Mouse (Mus musculus): ENCODE measurements at regions not wholly inside any gene's neighbourhood (a gene's known extent, or its start where the extent isn't known, plus 50 kb on each side); places are given as distances from the start of the nearest gene placed in this dataset.

DNA sequence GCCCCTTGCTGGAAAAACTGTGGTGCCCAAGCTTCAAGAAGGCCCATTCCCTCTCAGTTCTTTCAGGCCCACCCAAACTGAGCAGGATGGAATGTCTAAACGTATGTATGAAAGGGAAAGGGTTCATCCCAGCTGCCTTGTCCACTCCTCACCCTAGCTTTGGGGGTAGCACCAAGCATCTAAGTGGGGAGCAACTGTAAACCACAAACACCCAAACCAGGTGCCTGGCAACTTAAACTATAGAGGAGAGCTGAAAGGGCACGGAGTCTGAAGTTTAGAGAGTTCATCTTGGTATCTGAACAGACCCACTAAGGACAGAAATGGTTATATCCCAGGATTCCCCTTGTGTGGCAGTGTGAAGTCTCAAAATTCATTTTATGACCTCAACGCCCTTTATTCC, 90.1 kb upstream of the Ssbp2 start:
- no peak for DNase-seq (ENCODE audit: low read depth, low spot score)

DNA sequence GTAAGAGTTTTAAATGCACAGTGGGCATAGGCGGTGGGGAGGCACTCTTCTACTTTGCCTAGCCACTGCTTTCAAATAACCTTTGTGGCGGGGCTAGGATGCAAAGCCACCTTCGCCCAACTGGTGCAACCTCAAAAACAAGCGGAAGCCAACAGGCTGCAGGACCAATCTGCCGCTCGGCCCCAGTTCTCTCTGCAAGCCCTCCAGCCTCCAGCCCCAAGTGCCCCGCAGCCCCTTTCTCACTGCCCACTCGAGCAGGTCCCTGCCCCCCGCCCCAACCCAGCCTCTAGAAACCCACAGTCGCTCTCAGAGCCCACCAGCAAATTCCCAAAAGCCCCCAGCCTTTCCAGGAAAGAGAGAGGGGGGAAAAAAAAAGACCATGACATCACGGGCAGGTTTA, 89.6 kb upstream of the Ssbp2 start:
- peak; percentile 26 for DNase-seq (ENCODE audit: low read depth, low spot score)

DNA sequence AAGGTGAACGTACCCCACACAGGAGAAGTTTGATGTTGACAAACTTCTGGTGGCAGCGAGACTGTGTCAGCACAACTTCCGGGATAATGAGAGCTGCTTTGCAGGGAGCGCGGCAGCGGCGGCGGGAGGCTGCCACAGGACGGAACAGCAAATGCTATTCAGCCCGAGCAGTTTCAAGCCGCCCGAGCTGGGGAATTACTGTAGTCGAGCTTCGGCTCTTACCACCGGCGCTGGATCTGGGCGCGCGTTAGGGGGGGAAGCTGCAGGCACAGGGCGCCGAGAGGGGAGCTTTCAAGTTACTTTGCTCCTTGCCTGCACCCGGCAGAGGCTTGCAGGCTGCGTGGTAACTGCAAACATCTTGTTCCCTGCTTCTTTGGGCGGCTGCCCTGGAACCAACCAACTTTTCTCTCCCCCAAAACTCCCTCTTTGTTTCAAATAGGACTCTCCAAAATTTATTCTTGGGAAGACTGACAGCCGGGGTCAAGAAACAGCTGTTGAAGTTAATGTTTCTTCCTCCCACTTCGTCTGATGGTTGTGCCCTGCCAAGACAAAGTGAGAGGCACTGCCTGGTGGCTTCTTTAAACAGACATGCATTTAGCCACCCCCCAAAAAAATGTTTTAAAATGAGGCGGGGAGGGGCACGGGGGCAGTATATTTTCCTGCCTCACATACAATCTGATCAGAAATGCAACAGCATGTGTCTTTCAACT, 89.0 kb upstream of the Ssbp2 start:
- peak; percentile 88 for DNase-seq (ENCODE audit: low read depth, low spot score)

DNA sequence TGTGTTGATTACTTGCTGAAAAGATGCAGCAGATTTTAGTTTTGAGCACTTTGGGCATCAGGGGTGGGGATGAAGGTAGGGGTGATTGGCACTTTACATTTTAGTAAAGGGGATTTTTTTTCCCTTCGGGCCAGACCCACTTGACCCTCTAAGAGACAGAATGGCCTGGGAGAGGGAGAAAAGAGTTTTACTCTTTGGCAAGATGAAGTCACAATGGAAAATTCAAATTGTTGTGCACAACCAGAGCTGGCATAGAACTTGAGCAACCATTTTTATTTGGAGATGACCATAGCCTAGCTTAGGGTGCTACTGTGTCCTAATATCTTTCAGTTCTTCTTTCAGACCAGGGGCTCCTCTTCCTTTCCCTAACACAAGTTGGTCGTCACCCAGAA, 88.5 kb upstream of the Ssbp2 start:
- DNase-seq (ENCODE audit: low read depth, low spot score) = no peak

DNA sequence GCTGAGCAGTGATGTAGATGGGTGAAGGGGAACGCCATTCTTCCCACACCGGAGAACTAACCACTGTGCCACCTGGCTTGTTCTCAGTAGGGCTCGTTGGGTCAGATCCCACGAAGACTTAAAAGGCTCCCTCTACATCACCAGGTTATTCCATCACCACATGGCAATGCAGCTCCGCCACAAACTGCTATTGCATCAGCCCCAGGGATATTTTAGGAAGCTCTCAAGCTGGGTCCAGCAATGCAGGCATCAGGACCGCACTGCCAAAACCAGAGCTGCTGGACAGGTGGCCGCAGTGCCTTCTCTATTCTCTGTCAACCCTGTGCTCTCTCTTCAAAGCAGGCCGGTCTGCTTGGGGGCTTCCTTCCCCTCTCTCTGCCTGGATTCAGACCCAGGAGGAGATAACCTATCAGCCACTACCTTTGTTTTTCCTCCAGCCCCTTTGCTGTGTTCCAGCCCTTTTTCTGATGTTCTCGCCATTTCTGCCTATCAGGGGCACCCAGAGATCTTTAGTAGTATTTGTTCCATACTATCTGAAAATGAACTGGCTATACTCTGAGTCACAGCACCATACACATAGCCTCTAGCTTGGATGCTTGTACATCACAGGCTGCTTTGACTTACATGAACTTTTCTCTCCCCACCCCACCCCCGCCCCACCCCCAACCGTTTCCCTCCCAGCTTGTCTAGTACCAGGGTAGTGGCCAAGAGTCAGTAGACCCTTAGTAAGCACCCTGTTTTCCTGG, 87.8 kb upstream of the Ssbp2 start:
- DNase-seq (ENCODE audit: low read depth, low spot score) = no peak

DNA sequence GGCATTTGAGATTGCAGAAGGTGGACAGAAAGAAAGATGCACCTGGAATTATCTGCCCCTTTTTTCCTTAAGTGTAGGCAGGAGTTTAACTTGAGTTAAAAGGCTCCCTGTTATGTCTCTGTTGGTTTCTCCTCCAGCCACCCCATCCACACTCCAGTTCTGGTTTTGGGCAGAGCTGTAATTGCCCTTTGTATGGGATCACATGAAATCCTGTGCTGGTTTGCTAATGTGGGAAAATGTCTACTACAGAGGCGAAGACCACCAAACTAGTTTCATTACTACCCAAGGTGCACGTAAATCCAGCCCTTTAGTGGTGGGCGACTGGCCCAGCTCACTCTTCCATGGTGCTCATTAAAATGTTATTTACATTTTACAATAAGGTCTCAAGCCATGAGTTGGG, 85.9 kb upstream of the Ssbp2 start:
- no peak for DNase-seq (ENCODE audit: low read depth, low spot score)

DNA sequence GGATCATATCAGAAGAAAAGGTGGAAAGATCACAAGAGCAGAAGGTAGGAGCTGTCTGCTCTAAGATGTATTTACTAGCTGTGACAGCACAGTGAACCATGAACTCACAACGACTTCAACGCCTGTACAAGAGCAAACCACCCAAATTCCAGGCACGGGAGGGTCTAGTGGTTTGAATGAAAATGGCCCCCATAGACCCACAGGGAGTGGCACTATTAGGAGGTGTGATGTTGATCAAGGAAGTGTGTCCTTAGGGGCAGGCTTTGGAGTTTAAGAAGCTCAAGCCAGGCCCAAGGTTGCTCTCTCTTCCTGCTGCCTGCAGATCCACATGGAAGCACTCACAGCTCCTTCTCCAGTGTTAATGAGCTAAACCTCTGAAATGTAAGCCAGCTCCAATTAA, 83.5 kb upstream of the Ssbp2 start:
- peak; percentile 58 for DNase-seq (ENCODE audit: low read depth, low spot score)

DNA sequence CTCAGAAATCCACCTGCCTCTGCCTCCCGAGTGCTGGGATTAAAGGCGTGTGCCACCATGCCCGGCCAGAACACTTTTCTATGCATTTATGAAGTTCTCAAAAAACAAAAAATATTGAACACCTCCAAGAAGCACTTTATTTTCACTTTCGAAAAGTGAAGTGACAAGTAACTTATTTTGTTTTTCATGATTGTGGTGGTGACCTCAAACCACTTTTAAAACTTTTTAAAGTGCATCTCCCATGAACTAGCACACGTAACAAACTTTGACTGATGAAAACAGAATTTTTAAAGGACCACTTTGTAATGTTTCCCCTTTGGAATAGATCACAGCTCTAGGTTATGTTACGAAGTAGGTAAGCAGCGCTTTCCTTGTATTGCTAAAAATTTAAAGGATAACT, 82.7 kb upstream of the Ssbp2 start:
- DNase-seq (ENCODE audit: low read depth, low spot score) = no peak

DNA sequence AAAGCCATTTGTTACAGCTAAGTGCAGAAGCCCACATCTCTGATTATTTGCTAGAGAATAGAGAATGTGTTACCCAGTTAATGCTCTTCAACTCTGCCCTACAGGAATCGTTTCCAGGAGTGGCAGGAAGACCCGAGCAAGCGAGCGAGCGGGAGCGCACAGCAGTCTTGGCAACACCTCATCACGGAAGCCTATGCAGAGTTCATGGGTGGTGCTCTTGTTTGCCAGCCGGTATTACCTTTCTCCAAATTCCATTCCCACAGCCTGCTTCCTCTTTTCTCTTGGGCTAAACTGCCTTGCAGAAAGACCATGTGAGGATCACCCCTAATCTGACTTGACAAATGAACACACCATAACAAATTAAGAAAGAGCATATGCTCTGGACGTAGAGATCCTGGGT, 82.1 kb upstream of the Ssbp2 start:
- no peak for DNase-seq (ENCODE audit: low read depth, low spot score)

DNA sequence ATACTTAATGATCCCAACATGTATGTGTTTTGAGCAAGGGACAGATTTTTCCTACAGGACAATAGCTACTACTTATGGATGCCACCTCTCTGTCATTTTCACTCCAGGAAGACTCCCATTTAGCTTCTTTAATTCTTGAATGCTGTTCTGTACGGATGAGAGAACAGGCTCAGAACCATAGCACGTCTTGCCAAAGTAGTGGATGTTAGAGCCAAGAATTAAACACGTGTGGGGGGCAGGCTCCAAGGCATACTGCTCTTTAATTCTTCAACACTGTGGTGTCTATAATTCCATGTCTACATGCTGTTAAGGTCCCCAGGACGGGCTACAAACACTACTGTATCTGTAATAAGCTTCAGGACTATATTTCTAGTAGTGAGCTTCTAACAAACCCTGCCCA, 74.7 kb upstream of the Ssbp2 start:
- no peak for DNase-seq (ENCODE audit: low read depth, low spot score)

DNA sequence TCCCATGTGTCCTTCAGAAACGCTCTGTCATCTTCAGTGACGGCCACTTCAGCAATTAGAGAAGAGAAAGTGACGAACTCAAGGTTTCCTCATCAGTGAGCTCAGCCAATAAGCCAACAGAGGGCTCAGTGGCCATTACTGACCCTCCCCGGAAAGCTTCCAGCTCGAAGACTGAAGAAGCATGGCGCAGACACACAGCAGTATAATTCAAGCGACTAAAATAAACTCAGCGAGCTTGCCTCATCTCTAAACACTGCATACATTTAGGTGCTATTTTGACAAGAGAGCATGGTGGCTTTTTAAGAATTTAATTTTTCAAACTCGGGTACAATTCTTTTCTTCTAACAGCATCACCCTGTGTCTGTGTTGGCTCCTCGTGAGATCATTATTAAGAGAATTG, 72.2 kb upstream of the Ssbp2 start:
- no peak for DNase-seq (ENCODE audit: low read depth, low spot score)

DNA sequence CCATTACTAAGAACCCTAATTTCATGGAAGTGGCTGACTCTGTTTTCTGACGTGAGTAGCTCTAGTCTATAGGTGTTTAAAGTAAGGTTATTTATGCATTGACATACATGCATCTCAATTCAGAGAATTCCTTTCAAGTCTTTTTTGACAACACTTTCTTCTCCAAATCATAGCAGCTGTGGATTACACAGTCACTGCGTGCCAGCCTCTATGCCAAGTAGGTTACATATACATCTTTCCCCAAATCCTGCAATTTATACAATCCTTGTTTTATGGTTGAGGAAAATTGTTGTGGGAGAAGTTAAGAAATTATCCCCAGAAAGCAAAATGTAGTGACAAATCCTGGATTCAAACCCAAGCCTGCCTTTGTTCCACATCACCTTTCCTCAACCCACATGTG, 56.5 kb upstream of the Ssbp2 start:
- no peak for DNase-seq (ENCODE audit: low read depth, low spot score)

DNA sequence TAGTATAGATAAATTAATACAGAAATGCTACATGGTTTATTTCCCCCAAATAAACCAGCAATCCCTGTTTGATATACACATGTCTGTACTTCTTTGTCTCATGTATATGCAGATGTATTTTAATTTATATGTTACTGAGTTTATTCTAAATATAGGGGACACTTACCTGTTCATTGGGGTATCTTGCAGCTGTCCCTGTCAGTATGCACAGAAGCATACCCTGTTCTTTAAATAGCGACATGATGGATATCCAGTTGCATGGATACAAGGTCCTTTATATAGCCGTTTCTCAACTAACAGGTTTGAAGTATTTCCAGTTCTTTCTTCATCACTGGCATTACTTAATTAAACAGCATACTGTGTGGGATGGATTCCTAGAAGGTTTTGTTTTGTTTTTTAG, 55.1 kb upstream of the Ssbp2 start:
- no peak for DNase-seq (ENCODE audit: low read depth, low spot score)

DNA sequence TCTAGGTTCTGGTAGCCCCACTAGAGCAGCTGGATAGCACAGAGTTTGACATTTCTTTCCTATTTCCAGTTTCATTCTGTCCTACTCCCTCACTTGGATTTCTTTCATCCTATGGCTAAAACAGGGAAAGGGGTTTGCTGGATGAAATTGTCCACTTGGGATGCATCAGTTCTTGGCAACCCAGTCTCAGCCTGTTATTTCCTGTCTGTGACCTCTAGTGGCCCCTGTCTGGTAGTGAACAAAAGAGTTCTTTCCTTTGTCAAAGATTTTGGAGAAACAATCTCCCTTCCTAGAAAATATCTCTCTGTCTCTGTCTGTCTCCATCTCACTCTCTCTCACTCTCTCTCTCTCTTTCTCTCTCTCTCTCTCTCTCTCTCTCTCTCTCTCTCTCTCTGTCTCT, 50.0 kb upstream of the Ssbp2 start:
- peak; percentile 31 for DNase-seq (ENCODE audit: low read depth, low spot score)

Measured in ES-CJ7 (cell line).